Mouse (Mus musculus) heart, postnatal 0 days (tissue): ENCODE measurements at regions not wholly inside any gene's neighbourhood (a gene's known extent, or its start where the extent isn't known, plus 50 kb on each side); places are given as distances from the start of the nearest gene placed in this dataset.
A peak's percentile ranks its signal among the peaks of the same experiment; 100 is the strongest.

Experiments
- ATAC-seq: fragments of 200-750 bp; cut with Nextera tagmentation; 2 replicates; pipeline ENCODE4 v1.8.0; 2017; ENCODE audit warnings: low read depth, moderate number of reproducible peaks, moderate library complexity; ENCODE audit not compliant: insufficient read depth
- DNase-seq: peaks from one replicate; pipeline ENCODE4 v3.0.0-alpha.2; 2016; ENCODE audit warnings: low spot score
- H3K27ac ChIP-seq: fragments of 300-500 bp; sonication (generic); 2 replicates; pipeline ENCODE4 v1.5.1; 2014; ENCODE audit warnings: low read depth, mild to moderate bottlenecking
- H3K27me3 ChIP-seq: fragments of 300-500 bp; sonication (generic); 2 replicates; pipeline ENCODE4 v1.6.1; 2014; ENCODE audit warnings: low read length, mixed read lengths; ENCODE audit not compliant: control insufficient read depth, insufficient read depth
- H3K36me3 ChIP-seq: fragments of 300-500 bp; sonication (generic); replicated peaks from 2 replicates; pipeline ENCODE4 v1.6.1; 2014; ENCODE audit warnings: low read length, mixed read lengths; ENCODE audit not compliant: control insufficient read depth, insufficient read depth
- H3K4me1 ChIP-seq: fragments of 300-500 bp; sonication (generic); 2 replicates; pipeline ENCODE4 v1.6.1; 2014; ENCODE audit warnings: antibody characterized with exemption; ENCODE audit not compliant: control insufficient read depth, insufficient read depth
- H3K4me2 ChIP-seq: fragments of 300-500 bp; sonication (generic); 2 replicates; pipeline ENCODE4 v1.6.1; 2014; ENCODE audit warnings: low read depth, mild to moderate bottlenecking, low read length, moderate library complexity
- H3K4me3 ChIP-seq: fragments of 300-500 bp; sonication (generic); 2 replicates; pipeline ENCODE4 v1.5.1; 2014; ENCODE audit warnings: low read depth, low read length
- H3K9ac ChIP-seq: fragments of 300-500 bp; sonication (generic); replicated peaks from 2 replicates; pipeline ENCODE4 v1.6.1; 2014; ENCODE audit warnings: low read depth, low read length, mixed read lengths
- H3K9me3 ChIP-seq: fragments of 300-500 bp; sonication (generic); replicated peaks from 2 replicates; pipeline ENCODE4 v1.6.1; 2016; ENCODE audit warnings: low read length; ENCODE audit not compliant: control insufficient read depth
- CTCF ChIP-seq: IDR thresholded peaks from 2 replicates; pipeline ENCODE4 v1.5.1; 2016; ENCODE audit warnings: antibody characterized with exemption, control low read depth, low read depth
- EP300 ChIP-seq: IDR thresholded peaks from 2 replicates; pipeline ENCODE4 v1.6.1; 2016; ENCODE audit warnings: antibody characterized with exemption, low read depth
- WGBS: fragments of 180-500 bp; shearing (Covaris S2); extraction: QIAGEN DNeasy Blood & Tissue Kit; methylation state at CpG from one replicate; pipeline ENCODE4 v1.1.7; 2014; 5-methylcytosine and 5-hydroxymethylcytosine counted together

GRCm38 (mm10) chrX:162282690-162283089 lies 123.2 kb upstream of the Nhs start:
- ATAC-seq (no peak), DNase-seq (no peak)
- Histone ChIP-seq H3K9ac (no peak overlapping the region), H3K4me2 (no peak overlapping the region), H3K27ac (no peak overlapping the region), H3K36me3 (no peaks in the 10 kb centered on the region), H3K27me3 (no peaks in the 10 kb centered on the region), H3K4me1 (no peaks in the 10 kb centered on the region), H3K4me3 (no peak overlapping the region), H3K9me3 (no peaks in the 10 kb centered on the region)
- 86% methylated on average over 3 of the region's 3 CpGs for WGBS
- TF ChIP-seq EP300 (no peak), CTCF (no peak)

GRCm38 (mm10) chrX:162278834-162279708 lies 119.5 kb upstream of the Nhs start:
- Histone ChIP-seq H3K36me3 (no peaks in the 10 kb centered on the region), H3K27me3 (no peaks in the 10 kb centered on the region), H3K4me2 (0 out of 2 replicates have a peak overlapping the region, but pooled peaks have one; percentile 15), H3K9ac (no peak overlapping the region), H3K4me3 (no peak overlapping the region), H3K27ac (no peak overlapping the region), H3K4me1 (no peaks in the 10 kb centered on the region), H3K9me3 (no peaks in the 10 kb centered on the region)
- ATAC-seq, result no peak
- TF ChIP-seq EP300, result no peak
- TF ChIP-seq CTCF, result peak; percentile 73
- peak; percentile 15 for DNase-seq
- WGBS, result 44% methylated on average over 14 of the region's 14 CpGs

- ATAC-seq (no peak), DNase-seq (no peak)
- H3K36me3 ChIP-seq, result no peaks in the 10 kb centered on the region
Measured at GRCm38 (mm10) chrX:162274581-162274980, 115.1 kb upstream of the Nhs start.

GRCm38 (mm10) chrX:162271189-162271588 lies 111.7 kb upstream of the Nhs start:
- ATAC-seq (no peak), DNase-seq (no peak)

More at GRCm38 (mm10) chrX:162274581-162274980, 115.1 kb upstream of the Nhs start:
- no peak overlapping the region for H3K9ac ChIP-seq
- H3K9me3 ChIP-seq, result no peaks in the 10 kb centered on the region
- no peak overlapping the region for H3K27ac ChIP-seq
- WGBS, result 75% methylated on average over 5 of the region's 5 CpGs
- no peaks in the 10 kb centered on the region for H3K4me1 ChIP-seq
- no peak overlapping the region for H3K4me3 ChIP-seq
- no peak overlapping the region for H3K4me2 ChIP-seq
- no peak for TF ChIP-seq CTCF
- no peaks in the 10 kb centered on the region for H3K27me3 ChIP-seq

GRCm38 (mm10) chrX:162268918-162269317 lies 109.4 kb upstream of the Nhs start:
- H3K27me3 ChIP-seq, result no peaks in the 10 kb centered on the region
- no peaks in the 10 kb centered on the region for H3K4me1 ChIP-seq
- no peak for DNase-seq
- no peak overlapping the region for H3K9ac ChIP-seq
- no peak overlapping the region for H3K4me2 ChIP-seq
- no peak overlapping the region for H3K4me3 ChIP-seq
- no peaks in the 10 kb centered on the region for H3K36me3 ChIP-seq
- 79% methylated on average over 1 of the region's 1 CpGs for WGBS
- no peaks in the 10 kb centered on the region for H3K9me3 ChIP-seq
- no peak for ATAC-seq
- TF ChIP-seq EP300, result no peak
- TF ChIP-seq CTCF, result no peak
- H3K27ac ChIP-seq, result no peak overlapping the region

More at GRCm38 (mm10) chrX:162271189-162271588, 111.7 kb upstream of the Nhs start:
- 58% methylated on average over 2 of the region's 2 CpGs for WGBS
- H3K27me3 ChIP-seq, result no peaks in the 10 kb centered on the region
- no peak overlapping the region for H3K4me2 ChIP-seq
- no peaks in the 10 kb centered on the region for H3K36me3 ChIP-seq
- TF ChIP-seq CTCF (no peak), EP300 (no peak)
- no peak overlapping the region for H3K4me3 ChIP-seq
- H3K9ac ChIP-seq, result no peak overlapping the region
- no peak overlapping the region for H3K27ac ChIP-seq
- no peaks in the 10 kb centered on the region for H3K4me1 ChIP-seq
- no peaks in the 10 kb centered on the region for H3K9me3 ChIP-seq

GRCm38 (mm10) chrX:162268112-162268511 lies 108.6 kb upstream of the Nhs start:
- no peak for TF ChIP-seq CTCF
- Histone ChIP-seq H3K27me3 (no peaks in the 10 kb centered on the region), H3K4me1 (no peaks in the 10 kb centered on the region), H3K9ac (no peak overlapping the region), H3K4me2 (no peak overlapping the region), H3K27ac (no peak overlapping the region), H3K9me3 (no peaks in the 10 kb centered on the region), H3K4me3 (no peak overlapping the region), H3K36me3 (no peaks in the 10 kb centered on the region)
- DNase-seq (no peak), ATAC-seq (no peak)
- 67% methylated on average over 5 of the region's 5 CpGs for WGBS
